Mouse (Mus musculus): ENCODE measurements around the gene Flt4.

Gene Flt4

GRCm38 (mm10) chr11:49699079-49699478 lies 90.0 kb downstream of the Flt4 start:
- DNase-seq (ENCODE audit: low read depth), result no peak

DNA sequence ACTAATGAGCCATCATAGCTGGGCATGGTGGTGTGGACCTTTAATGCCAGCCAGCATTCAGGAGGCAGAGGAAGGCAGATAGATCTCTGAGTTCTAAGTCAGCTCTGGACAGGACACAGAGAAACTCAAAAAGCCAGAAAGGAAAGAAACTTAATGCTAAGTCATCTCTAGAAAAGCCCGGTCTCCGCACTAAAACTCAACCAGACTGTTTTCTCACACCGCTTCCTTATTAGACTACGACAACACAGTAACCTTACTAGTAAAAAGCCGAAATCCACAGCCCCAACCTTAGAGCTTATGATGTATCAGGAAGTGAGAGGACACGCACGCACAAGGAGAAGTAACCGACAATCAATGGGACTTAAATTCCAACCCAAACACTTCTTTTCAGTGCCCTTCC lies 93.0 kb downstream of the Flt4 start:
- DNase-seq (ENCODE audit: low read depth), result no peak
